9 mouse cellular contexts compared by ENCODE assay signal in the genomic region with DNA sequence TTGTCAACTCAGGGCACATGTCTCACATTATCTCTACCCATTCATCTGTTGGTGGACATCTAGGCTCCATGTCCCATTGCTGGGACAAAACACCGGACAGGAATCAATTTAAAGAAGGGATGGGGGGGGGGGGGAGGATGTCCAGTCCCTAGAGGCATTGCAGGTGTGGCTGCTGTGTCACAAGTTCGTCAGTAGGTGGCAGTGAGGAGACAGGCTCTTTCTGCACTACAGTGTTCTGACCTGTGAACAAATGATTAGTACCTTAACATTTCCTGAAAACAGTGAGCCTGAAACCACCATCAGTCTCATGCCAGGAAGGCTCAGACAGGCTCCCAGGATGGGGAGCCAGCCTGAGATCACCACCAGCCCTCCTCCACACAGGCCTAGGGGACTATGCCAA. TPM values are rescaled to one million over a fixed set of nuclear protein-coding genes. Genes with fewer than 3 reads are reported as not detected.
DNase-seq lines count a peak whose midpoint lies in the region; ATAC-seq and TF ChIP-seq lines count a peak whose summit lies in the region.
"Had no signal": no experiment of that assay in that cellular context is flagged by ENCODE, and none has a peak within 500 bp of the region (broad histone marks: within the 10 kb centered on the region; RNA-seq: fewer than 3 reads in every experiment).

No protein-coding gene starts in this region.

- no peak overlapping the region for H3K27ac ChIP-seq in forebrain, postnatal 0 days (ENCODE audit: low read depth, low read length)
- H3K27ac ChIP-seq in forebrain, embryonic 15.5 days (replicated peaks), result no peak overlapping the region
- H3K27ac ChIP-seq in lung, postnatal 0 days (ENCODE audit: low read length), result no peak overlapping the region

- ATAC-seq in forebrain, postnatal 0 days, result no peak
- no peak for ATAC-seq in forebrain, embryonic 15.5 days (replicated peaks)
- no peak for ATAC-seq in lung, postnatal 0 days
- peak; percentile 42; the same call in 1 of the 2 replicates for ATAC-seq in erythroid progenitor cell, adult 5-6 weeks (replicated peaks; ENCODE audit: low FRiP score, poor library complexity, severe bottlenecking)

- H3K9ac ChIP-seq in forebrain, postnatal 0 days, result no peak overlapping the region
- no peak overlapping the region for H3K9ac ChIP-seq in forebrain, embryonic 15.5 days (replicated peaks)
- no peak overlapping the region for H3K9ac ChIP-seq in lung, postnatal 0 days (replicated peaks; ENCODE audit: low read depth)

- TF ChIP-seq CTCF in forebrain, postnatal 0 days (IDR thresholded peaks at IDR 0.05; ENCODE audit: low read depth), result peak; percentile 59
- peak; percentile 61 for TF ChIP-seq CTCF in lung, postnatal 0 days (IDR thresholded peaks at IDR 0.05)

- DNase-seq in forebrain, postnatal 0 days, result no peak
- no peak for DNase-seq in lung, postnatal 0 days (ENCODE audit: low spot score)
- no peak for DNase-seq in lung, postnatal 36 days
- DNase-seq in thymus, postnatal 0 days (ENCODE audit: low spot score), result peak; percentile 35
- no peak for DNase-seq in urinary bladder, postnatal 14 days (ENCODE audit: low spot score)
- DNase-seq in cerebellum, adult 11-12 months, result no peak

- TF ChIP-seq EP300 in lung, postnatal 0 days (IDR thresholded peaks at IDR 0.05), result no peak

- H3K4me1 ChIP-seq in forebrain, postnatal 0 days (ENCODE audit: insufficient read depth), result no peaks in the 10 kb centered on the region
- H3K4me1 ChIP-seq in forebrain, embryonic 15.5 days, result no peaks in the 10 kb centered on the region
- no peaks in the 10 kb centered on the region for H3K4me1 ChIP-seq in lung, postnatal 0 days (ENCODE audit: insufficient read depth, low read depth, low read length)

- H3K36me3 ChIP-seq in forebrain, postnatal 0 days (ENCODE audit: insufficient read depth), result no peaks in the 10 kb centered on the region
- no peaks in the 10 kb centered on the region for H3K36me3 ChIP-seq in forebrain, embryonic 15.5 days
- H3K36me3 ChIP-seq in lung, postnatal 0 days (ENCODE audit: insufficient read depth, low read length), result no peaks in the 10 kb centered on the region

- no peaks in the 10 kb centered on the region for H3K9me3 ChIP-seq in forebrain, postnatal 0 days (ENCODE audit: low read length)
- no peaks in the 10 kb centered on the region for H3K9me3 ChIP-seq in forebrain, embryonic 15.5 days
- no peaks in the 10 kb centered on the region for H3K9me3 ChIP-seq in lung, postnatal 0 days (ENCODE audit: low read length)

- no peak overlapping the region for H3K4me2 ChIP-seq in forebrain, postnatal 0 days (ENCODE audit: low read depth)
- H3K4me2 ChIP-seq in forebrain, embryonic 15.5 days (replicated peaks), result no peak overlapping the region
- no peak overlapping the region for H3K4me2 ChIP-seq in lung, postnatal 0 days (replicated peaks; ENCODE audit: low read depth, low read length)

- no peaks in the 10 kb centered on the region for H3K27me3 ChIP-seq in forebrain, postnatal 0 days (ENCODE audit: insufficient read depth, low read length)
- no peaks in the 10 kb centered on the region for H3K27me3 ChIP-seq in forebrain, embryonic 15.5 days
- H3K27me3 ChIP-seq in lung, postnatal 0 days (replicated peaks; ENCODE audit: insufficient read depth, low read length), result no peaks in the 10 kb centered on the region

- 27% methylated on average over 2 of the region's 2 CpGs for WGBS in forebrain, postnatal 0 days
- 19% methylated on average over 2 of the region's 2 CpGs for WGBS in forebrain, embryonic 15.5 days
- WGBS in lung, postnatal 0 days, result 15% methylated on average over 2 of the region's 2 CpGs

- no peak overlapping the region for H3K4me3 ChIP-seq in forebrain, postnatal 0 days (ENCODE audit: low read depth, low read length)
- H3K4me3 ChIP-seq in forebrain, embryonic 15.5 days, result no peak overlapping the region
- no peak overlapping the region for H3K4me3 ChIP-seq in lung, postnatal 0 days (ENCODE audit: low read depth, low read length)
- H3K4me3 ChIP-seq: megakaryocyte, embryonic 14.5 days had no signal

RNA-seq across cellular contexts. Expression of gene Arhgap22, which starts 6.8 kb away (rescaled TPM):
- 1.8 and 3.3 TPM in 2 replicates for total RNA-seq in forebrain, postnatal 0 days (2014; rRNA removed)
- polyA plus RNA-seq in forebrain, postnatal 0 days (2015; fragmentation: Nextera tagmentation; extraction: Ambion mirVana), result 2.2 and 3.9 TPM in 2 replicates
- 0.52 and 1.4 TPM in 2 replicates for polyA plus RNA-seq in forebrain, embryonic 15.5 days (2015; fragmentation: Nextera tagmentation; extraction: Ambion mirVana)
- polyA plus RNA-seq in lung, postnatal 0 days (2015; fragmentation: Nextera tagmentation; extraction: Ambion mirVana), result 29.5 and 30.2 TPM in 2 replicates
- total RNA-seq in erythroid progenitor cell, adult 5-6 weeks (2015; ENCODE audit: low replicate concordance), result not detected in 2 replicates
- total RNA-seq in erythroid progenitor cell, adult 5-6 weeks (2017; ENCODE audit: low replicate concordance), result 3.1 TPM in 1 of 2 replicates, not detected in the other
- 3.1 and 3.4 TPM in 2 replicates for polyA plus RNA-seq in thymus, postnatal 0 days (2015; fragmentation: Nextera tagmentation; extraction: Ambion mirVana)

RNA-seq across cellular contexts. Expression of gene Wdfy4, which starts 21.7 kb away (rescaled TPM):
- total RNA-seq in forebrain, postnatal 0 days (2014; rRNA removed), result 0.52 and 0.54 TPM in 2 replicates
- polyA plus RNA-seq in forebrain, postnatal 0 days (2015; fragmentation: Nextera tagmentation; extraction: Ambion mirVana), result 0.06 and 0.33 TPM in 2 replicates
- polyA plus RNA-seq in forebrain, embryonic 15.5 days (2015; fragmentation: Nextera tagmentation; extraction: Ambion mirVana), result 0.08 and 0.23 TPM in 2 replicates
- 0.90 and 0.98 TPM in 2 replicates for polyA plus RNA-seq in lung, postnatal 0 days (2015; fragmentation: Nextera tagmentation; extraction: Ambion mirVana)
- total RNA-seq in erythroid progenitor cell, adult 5-6 weeks (2015; ENCODE audit: low replicate concordance), result 9.6 and 32.4 TPM in 2 replicates
- total RNA-seq in erythroid progenitor cell, adult 5-6 weeks (2017; ENCODE audit: low replicate concordance), result 5.2 and 7.8 TPM in 2 replicates
- 3.5 and 4.3 TPM in 2 replicates for polyA plus RNA-seq in thymus, postnatal 0 days (2015; fragmentation: Nextera tagmentation; extraction: Ambion mirVana)
